Comparison of ENCODE assay signal across 13 mouse cellular contexts in the genomic region with DNA sequence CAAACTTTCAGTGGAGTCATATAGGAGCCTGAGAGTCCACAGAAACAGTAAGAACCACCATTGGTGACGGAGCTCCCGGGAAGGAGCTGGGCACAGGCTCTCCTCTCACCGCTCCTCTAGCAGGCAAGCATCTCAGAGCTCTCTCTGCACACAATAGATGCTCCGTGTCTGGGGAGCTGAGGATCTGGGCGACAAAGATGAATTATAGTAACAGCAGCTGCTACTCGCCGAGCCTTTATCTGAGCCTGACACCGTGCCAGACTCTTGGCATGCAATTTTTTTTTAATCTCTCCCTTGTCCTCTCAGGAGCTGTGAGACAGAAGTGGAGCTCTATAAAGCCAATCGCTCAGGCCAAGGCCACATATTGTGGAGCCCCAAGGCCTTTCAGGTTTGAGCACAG. TPM values are rescaled to one million over a fixed set of nuclear protein-coding genes. Genes with fewer than 3 reads are reported as not detected.
DNase-seq lines count a peak whose midpoint lies in the region; ATAC-seq lines count a peak whose summit lies in the region.
"Had no signal": no experiment of that assay in that cellular context is flagged by ENCODE, and none has a peak within 500 bp of the region (broad histone marks: within the 10 kb centered on the region; RNA-seq: fewer than 3 reads in every experiment).

No protein-coding gene starts in this region.

- 65% methylated on average over 9 of the region's 9 CpGs for WGBS in midbrain, embryonic 14.5 days
- 94% methylated on average over 9 of the region's 9 CpGs for WGBS in midbrain, embryonic 10.5 days
- 33% methylated on average over 9 of the region's 9 CpGs for WGBS in hindbrain, embryonic 15.5 days
- 77% methylated on average over 9 of the region's 9 CpGs for WGBS in kidney, embryonic 16.5 days

- no peak overlapping the region for H3K9ac ChIP-seq in midbrain, embryonic 14.5 days (replicated peaks; ENCODE audit: low read length)
- H3K9ac ChIP-seq in hindbrain, embryonic 15.5 days = no peak overlapping the region
- no peak overlapping the region for H3K9ac ChIP-seq in kidney, embryonic 16.5 days (replicated peaks; ENCODE audit: low read length)

- H3K36me3 ChIP-seq in midbrain, embryonic 14.5 days (ENCODE audit: control insufficient read depth, insufficient read depth, low read length) = peaks cover 62% of the 10 kb centered on the region
- H3K36me3 ChIP-seq in midbrain, embryonic 10.5 days = peaks cover 97% of the 10 kb centered on the region
- peaks cover 23% of the 10 kb centered on the region for H3K36me3 ChIP-seq in hindbrain, embryonic 15.5 days
- peaks cover 19% of the 10 kb centered on the region for H3K36me3 ChIP-seq in kidney, embryonic 16.5 days (ENCODE audit: insufficient read depth, low read length)

- no peaks in the 10 kb centered on the region for H3K9me3 ChIP-seq in midbrain, embryonic 14.5 days (ENCODE audit: control insufficient read depth, low read length)
- peaks cover 9% of the 10 kb centered on the region; the same call in 1 of the 2 replicates for H3K9me3 ChIP-seq in midbrain, embryonic 10.5 days (replicated peaks)
- no peaks in the 10 kb centered on the region for H3K9me3 ChIP-seq in hindbrain, embryonic 15.5 days
- H3K9me3 ChIP-seq in kidney, embryonic 16.5 days (ENCODE audit: low read length) = no peaks in the 10 kb centered on the region

- no peaks in the 10 kb centered on the region for H3K4me1 ChIP-seq in midbrain, embryonic 14.5 days (ENCODE audit: control insufficient read depth, insufficient read depth, low read length)
- no peaks in the 10 kb centered on the region for H3K4me1 ChIP-seq in midbrain, embryonic 10.5 days
- H3K4me1 ChIP-seq in hindbrain, embryonic 15.5 days (replicated peaks) = no peaks in the 10 kb centered on the region; the same call in 1 of the 2 replicates
- H3K4me1 ChIP-seq in kidney, embryonic 16.5 days (ENCODE audit: insufficient read depth, low read length) = no peaks in the 10 kb centered on the region

- peak overlapping the region; percentile 34; the same call in 1 of the 2 replicates for H3K27ac ChIP-seq in midbrain, embryonic 14.5 days (replicated peaks; ENCODE audit: low read depth, low read length)
- H3K27ac ChIP-seq in midbrain, embryonic 10.5 days (replicated peaks) = no peak overlapping the region
- peak overlapping the region; percentile 72 for H3K27ac ChIP-seq in hindbrain, embryonic 15.5 days (replicated peaks)
- no peak overlapping the region for H3K27ac ChIP-seq in kidney, embryonic 16.5 days (ENCODE audit: low read length)
- H3K27ac ChIP-seq: kidney, postnatal 0 days had no signal

- H3K27me3 ChIP-seq in midbrain, embryonic 14.5 days (ENCODE audit: control insufficient read depth, insufficient read depth, low read length) = no peaks in the 10 kb centered on the region
- no peaks in the 10 kb centered on the region for H3K27me3 ChIP-seq in midbrain, embryonic 10.5 days (ENCODE audit: low read depth, poor library complexity, severe bottlenecking)
- H3K27me3 ChIP-seq in hindbrain, embryonic 15.5 days = no peaks in the 10 kb centered on the region
- no peaks in the 10 kb centered on the region for H3K27me3 ChIP-seq in kidney, embryonic 16.5 days (ENCODE audit: insufficient read depth, low read length)

- H3K4me2 ChIP-seq in midbrain, embryonic 14.5 days (ENCODE audit: low read length) = no peak overlapping the region
- H3K4me2 ChIP-seq in hindbrain, embryonic 15.5 days = no peak overlapping the region
- H3K4me2 ChIP-seq in kidney, embryonic 16.5 days (replicated peaks; ENCODE audit: low read depth, low read length) = no peak overlapping the region

- DNase-seq in midbrain, embryonic 14.5 days = peak; percentile 71
- no peak for DNase-seq in midbrain, embryonic 10.5 days (ENCODE audit: low spot score)
- DNase-seq in urinary bladder, adult 2 months (ENCODE audit: low spot score) = no peak
- no peak for DNase-seq in urinary bladder, adult 18-20 months (ENCODE audit: low spot score in 2 of 2)
- DNase-seq in adrenal gland, postnatal 4 days (ENCODE audit: low spot score in 2 of 2) = no peak

- ATAC-seq in midbrain, embryonic 14.5 days (ENCODE audit: low FRiP score, low TSS enrichment) = 0 out of 2 replicates have a peak, but pooled peaks have one; percentile 34
- peak; percentile 46; the same call in 1 of the 2 replicates for ATAC-seq in hindbrain, embryonic 15.5 days (ENCODE audit: low FRiP score, low read depth)
- ATAC-seq in megakaryocyte progenitor cell, adult 5-6 weeks (replicated peaks; ENCODE audit: poor library complexity) = peak; percentile 46
- no peak for ATAC-seq in kidney, embryonic 16.5 days (ENCODE audit: low FRiP score, low TSS enrichment)
- ATAC-seq: activated CD4-positive, CD25-positive, alpha-beta regulatory T cell, adult 4 months had no signal

- H3K4me3 ChIP-seq in midbrain, embryonic 14.5 days (replicated peaks; ENCODE audit: low read depth, low read length) = no peak overlapping the region
- no peak overlapping the region for H3K4me3 ChIP-seq in midbrain, embryonic 10.5 days
- no peak overlapping the region for H3K4me3 ChIP-seq in hindbrain, embryonic 15.5 days
- H3K4me3 ChIP-seq in kidney, embryonic 16.5 days (ENCODE audit: low read length) = no peak overlapping the region
- H3K4me3 ChIP-seq: megakaryocyte, embryonic 14.5 days had no signal

RNA-seq across cellular contexts. Expression of a gene that starts 42.6 kb away (rescaled TPM):
- polyA plus RNA-seq in midbrain, embryonic 14.5 days (2014; fragmentation: Nextera tagmentation; extraction: Ambion mirVana) = not detected in 2 replicates
- 0.06 TPM in 1 of 2 replicates, not detected in the other for polyA plus RNA-seq in midbrain, embryonic 10.5 days (2016; fragmentation: Nextera tagmentation; extraction: Ambion mirVana)
- polyA plus RNA-seq in hindbrain, embryonic 15.5 days (2015; fragmentation: Nextera tagmentation; extraction: Ambion mirVana) = 0.06 and 0.17 TPM in 2 replicates
- total RNA-seq in megakaryocyte progenitor cell, adult 5-6 weeks (2015) = 0.07 and 0.20 TPM in 2 replicates
- 0.03 and 0.08 TPM in 2 replicates for total RNA-seq in megakaryocyte progenitor cell, adult 5-6 weeks (2017)
- polyA plus RNA-seq in urinary bladder, adult 2 months (2012; rRNA removed) = not detected in 2 replicates
- polyA plus RNA-seq in kidney, embryonic 16.5 days (2015; fragmentation: Nextera tagmentation; extraction: Ambion mirVana) = not detected in 2 replicates
- not detected for total RNA-seq in adrenal gland, postnatal 4 days (2021)
- total RNA-seq: liver, adult 2 months had no signal
- polyA plus RNA-seq: activated CD4-positive, CD25-positive, alpha-beta regulatory T cell, adult 4 months; kidney, postnatal 0 days; liver, adult 2 months had no signal

RNA-seq across cellular contexts. Expression of a gene that starts 54.8 kb away (rescaled TPM):
- not detected in 2 replicates for polyA plus RNA-seq in midbrain, embryonic 14.5 days (2014; fragmentation: Nextera tagmentation; extraction: Ambion mirVana)
- not detected in 2 replicates for polyA plus RNA-seq in midbrain, embryonic 10.5 days (2016; fragmentation: Nextera tagmentation; extraction: Ambion mirVana)
- not detected in 2 replicates for polyA plus RNA-seq in hindbrain, embryonic 15.5 days (2015; fragmentation: Nextera tagmentation; extraction: Ambion mirVana)
- total RNA-seq in megakaryocyte progenitor cell, adult 5-6 weeks (2015) = not detected in 2 replicates
- not detected in 2 replicates for total RNA-seq in megakaryocyte progenitor cell, adult 5-6 weeks (2017)
- not detected in 2 replicates for polyA plus RNA-seq in urinary bladder, adult 2 months (2012; rRNA removed)
- not detected in 2 replicates for polyA plus RNA-seq in kidney, embryonic 16.5 days (2015; fragmentation: Nextera tagmentation; extraction: Ambion mirVana)
- total RNA-seq in adrenal gland, postnatal 4 days (2021) = not detected
- total RNA-seq: liver, adult 2 months had no signal
- polyA plus RNA-seq: activated CD4-positive, CD25-positive, alpha-beta regulatory T cell, adult 4 months; heart, embryonic 16.5 days; kidney, postnatal 0 days; liver, adult 2 months had no signal

Comparison
In these comparisons a context has a peak if more than half of its experiments do, and no peak if none do; other contexts are left out.
1. H3K27ac ChIP-seq: peak in midbrain, embryonic 14.5 days (single experiment) and hindbrain, embryonic 15.5 days (single experiment); none in midbrain, embryonic 10.5 days (single experiment) and kidney, embryonic 16.5 days (single experiment).